Mouse (Mus musculus): ENCODE data around the gene Top2b. TPM values are rescaled to one million over a fixed set of nuclear protein-coding genes. Genes with fewer than 3 reads are reported as not detected.

Top2b gene
- polyA plus RNA-seq, 1 experiment = 14.9 TPM

- no peak overlapping the region for H3ac ChIP-seq (ENCODE audit: control insufficient read depth, insufficient read length)
- TF ChIP-seq POLR2AphosphoS2 (IDR thresholded peaks at IDR 0.05; ENCODE audit: insufficient read length, low read depth) (no peak), MYOG (IDR thresholded peaks at IDR 0.05; ENCODE audit: control insufficient read depth in 1 of 3, insufficient read depth in 1 of 3, insufficient read length in 2 of 3, low read depth in 2 of 3) (no peak), MAX (IDR thresholded peaks at IDR 0.05; ENCODE audit: low read depth) (no peak), E2F4 (IDR thresholded peaks at IDR 0.05; ENCODE audit: insufficient read depth) (no peak), TCF3 (IDR thresholded peaks at IDR 0.05; ENCODE audit: insufficient read length, low read depth) (no peak), REST (IDR thresholded peaks at IDR 0.05; ENCODE audit: insufficient read depth, insufficient read length) (no peak), TCF12 (IDR thresholded peaks at IDR 0.05; ENCODE audit: insufficient read depth, poor library complexity, severe bottlenecking) (no peak), SRF (IDR thresholded peaks at IDR 0.05; ENCODE audit: control insufficient read depth, insufficient read length, low read depth) (no peak), POLR2A (IDR thresholded peaks at IDR 0.05; ENCODE audit: insufficient read length, low read depth) (no peak), USF1 (IDR thresholded peaks at IDR 0.05; ENCODE audit: low read depth) (no peak), MYOD1 (IDR thresholded peaks at IDR 0.05; ENCODE audit: control insufficient read depth in 1 of 3, insufficient read length in 2 of 3, low read depth in 2 of 3) (no peak), CEBPB (IDR thresholded peaks at IDR 0.05; ENCODE audit: insufficient read depth, poor library complexity, severe bottlenecking) (no peak)
- peaks cover 3% of the 10 kb centered on the region for H3K36me3 ChIP-seq (ENCODE audit: control insufficient read depth, insufficient read depth)
Observed at GRCm38 (mm10) chr14:16434396-16435171, 69.6 kb downstream of the Top2b start.

DNA sequence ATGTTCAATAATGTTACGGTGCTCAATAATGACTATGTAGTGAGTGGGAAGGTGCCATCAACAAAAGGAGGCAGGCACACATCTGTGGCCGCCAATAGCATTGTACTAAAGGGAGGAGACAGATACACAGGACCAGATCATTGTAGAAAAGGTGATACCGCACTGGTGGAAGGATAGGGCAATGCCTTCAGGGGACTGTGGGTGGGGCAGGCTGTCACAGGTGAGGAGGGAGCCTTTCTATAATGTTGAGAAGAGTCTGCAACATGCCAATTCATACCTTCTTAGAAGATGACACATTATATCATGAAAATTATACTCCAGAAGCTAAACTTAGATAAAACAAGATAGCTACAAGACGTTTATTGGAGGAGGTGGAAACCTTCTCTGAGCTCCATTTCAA is 72.4 kb downstream of the Top2b start:
- Histone ChIP-seq H3K79me2 (ENCODE audit: control insufficient read depth, insufficient read depth) (no peaks in the 10 kb centered on the region), H3ac (ENCODE audit: control insufficient read depth, insufficient read length) (no peak overlapping the region), H3K27me3 (ENCODE audit: control insufficient read depth, insufficient read depth, insufficient read length) (no peaks in the 10 kb centered on the region), H3K36me3 (ENCODE audit: control insufficient read depth, insufficient read depth) (no peaks in the 10 kb centered on the region), H3K4me2 (ENCODE audit: low read depth) (no peak overlapping the region), H3K4me3 (no peak overlapping the region)
- no peak for TF ChIP-seq MAX (IDR thresholded peaks at IDR 0.05; ENCODE audit: low read depth)
- TF ChIP-seq TCF12 (IDR thresholded peaks at IDR 0.05; ENCODE audit: insufficient read depth, poor library complexity, severe bottlenecking) = no peak
- TF ChIP-seq POLR2A (IDR thresholded peaks at IDR 0.05; ENCODE audit: insufficient read length, low read depth) = no peak
- TF ChIP-seq POLR2AphosphoS2 (IDR thresholded peaks at IDR 0.05; ENCODE audit: insufficient read length, low read depth) = no peak
- no peak for TF ChIP-seq MYOG (IDR thresholded peaks at IDR 0.05; ENCODE audit: control insufficient read depth in 1 of 3, insufficient read depth in 1 of 3, insufficient read length in 2 of 3, low read depth in 2 of 3)
- no peak for TF ChIP-seq CEBPB (IDR thresholded peaks at IDR 0.05; ENCODE audit: insufficient read depth, poor library complexity, severe bottlenecking)
- TF ChIP-seq USF1 (IDR thresholded peaks at IDR 0.05; ENCODE audit: low read depth) = no peak
- TF ChIP-seq TCF3 (IDR thresholded peaks at IDR 0.05; ENCODE audit: insufficient read length, low read depth) = no peak
- no peak for TF ChIP-seq REST (IDR thresholded peaks at IDR 0.05; ENCODE audit: insufficient read depth, insufficient read length)
- TF ChIP-seq E2F4 (IDR thresholded peaks at IDR 0.05; ENCODE audit: insufficient read depth) = no peak
- TF ChIP-seq MYOD1 (IDR thresholded peaks at IDR 0.05; ENCODE audit: control insufficient read depth in 1 of 3, insufficient read length in 2 of 3, low read depth in 2 of 3) = no peak
- no peak for TF ChIP-seq SRF (IDR thresholded peaks at IDR 0.05; ENCODE audit: control insufficient read depth, insufficient read length, low read depth)

More at GRCm38 (mm10) chr14:16434396-16435171, 69.6 kb downstream of the Top2b start:
- H3K4me2 ChIP-seq (ENCODE audit: low read depth) = no peak overlapping the region
- H3K4me3 ChIP-seq = no peak overlapping the region
- no peaks in the 10 kb centered on the region for H3K79me2 ChIP-seq (ENCODE audit: control insufficient read depth, insufficient read depth)
- H3K27me3 ChIP-seq (ENCODE audit: control insufficient read depth, insufficient read depth, insufficient read length) = no peaks in the 10 kb centered on the region

- Histone ChIP-seq H3K27me3 (ENCODE audit: control insufficient read depth, insufficient read depth, insufficient read length) (no peaks in the 10 kb centered on the region), H3ac (ENCODE audit: control insufficient read depth, insufficient read length) (no peak overlapping the region), H3K36me3 (ENCODE audit: control insufficient read depth, insufficient read depth) (no peaks in the 10 kb centered on the region), H3K79me2 (ENCODE audit: control insufficient read depth, insufficient read depth) (no peaks in the 10 kb centered on the region), H3K4me2 (ENCODE audit: low read depth) (no peak overlapping the region), H3K4me3 (no peak overlapping the region)
- no peak for TF ChIP-seq REST (IDR thresholded peaks at IDR 0.05; ENCODE audit: insufficient read depth, insufficient read length)
Observed at GRCm38 (mm10) chr14:16439385-16440126, 74.6 kb downstream of the Top2b start.

DNA sequence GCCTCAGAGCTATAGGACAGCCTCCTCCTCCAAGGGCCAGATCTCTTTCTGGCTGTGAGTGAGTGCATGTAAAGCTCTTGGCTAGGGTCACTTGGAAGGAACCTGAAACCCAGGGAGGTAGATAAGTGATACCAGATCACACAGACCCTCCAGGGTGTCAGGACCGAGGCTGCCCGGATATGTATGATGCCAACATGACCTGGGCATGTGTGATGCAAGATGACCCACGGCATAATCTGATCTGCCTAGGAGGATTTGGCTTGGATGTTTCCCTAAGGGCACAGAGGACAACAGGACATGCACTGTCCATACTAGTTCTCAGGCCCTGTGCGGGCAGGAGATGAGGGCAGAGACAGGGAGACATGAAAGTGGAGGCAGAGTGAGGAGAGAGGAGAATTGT is 79.9 kb downstream of the Top2b start:
- TF ChIP-seq E2F4 (IDR thresholded peaks at IDR 0.05; ENCODE audit: insufficient read depth) = no peak
- H3K36me3 ChIP-seq (ENCODE audit: control insufficient read depth, insufficient read depth) = no peaks in the 10 kb centered on the region
- no peak overlapping the region for H3K4me3 ChIP-seq
- no peaks in the 10 kb centered on the region for H3K79me2 ChIP-seq (ENCODE audit: control insufficient read depth, insufficient read depth)
- no peak overlapping the region for H3ac ChIP-seq (ENCODE audit: control insufficient read depth, insufficient read length)
- H3K27me3 ChIP-seq (ENCODE audit: control insufficient read depth, insufficient read depth, insufficient read length) = no peaks in the 10 kb centered on the region
- no peak overlapping the region for H3K4me2 ChIP-seq (ENCODE audit: low read depth)

- Histone ChIP-seq H3ac (ENCODE audit: control insufficient read depth, insufficient read length) (no peak overlapping the region), H3K79me2 (ENCODE audit: control insufficient read depth, insufficient read depth) (no peaks in the 10 kb centered on the region), H3K4me3 (no peak overlapping the region), H3K4me2 (ENCODE audit: low read depth) (no peak overlapping the region), H3K27me3 (ENCODE audit: control insufficient read depth, insufficient read depth, insufficient read length) (no peaks in the 10 kb centered on the region), H3K36me3 (ENCODE audit: control insufficient read depth, insufficient read depth) (no peaks in the 10 kb centered on the region)
- no peak for TF ChIP-seq POLR2AphosphoS2 (IDR thresholded peaks at IDR 0.05; ENCODE audit: insufficient read length, low read depth)
- TF ChIP-seq E2F4 (IDR thresholded peaks at IDR 0.05; ENCODE audit: insufficient read depth) = no peak
- no peak for TF ChIP-seq TCF12 (IDR thresholded peaks at IDR 0.05; ENCODE audit: insufficient read depth, poor library complexity, severe bottlenecking)
- no peak for TF ChIP-seq TCF3 (IDR thresholded peaks at IDR 0.05; ENCODE audit: insufficient read length, low read depth)
- TF ChIP-seq MYOD1 (IDR thresholded peaks at IDR 0.05; ENCODE audit: control insufficient read depth in 1 of 3, insufficient read length in 2 of 3, low read depth in 2 of 3) = no peak
- no peak for TF ChIP-seq SRF (IDR thresholded peaks at IDR 0.05; ENCODE audit: control insufficient read depth, insufficient read length, low read depth)
- TF ChIP-seq CEBPB (IDR thresholded peaks at IDR 0.05; ENCODE audit: insufficient read depth, poor library complexity, severe bottlenecking) = no peak
- TF ChIP-seq USF1 (IDR thresholded peaks at IDR 0.05; ENCODE audit: low read depth) = no peak
- TF ChIP-seq POLR2A (IDR thresholded peaks at IDR 0.05; ENCODE audit: insufficient read length, low read depth) = no peak
Observed at GRCm38 (mm10) chr14:16447587-16447986, 82.6 kb downstream of the Top2b start.

Measured in myocyte (in vitro differentiated cells).